In the genomic region with DNA sequence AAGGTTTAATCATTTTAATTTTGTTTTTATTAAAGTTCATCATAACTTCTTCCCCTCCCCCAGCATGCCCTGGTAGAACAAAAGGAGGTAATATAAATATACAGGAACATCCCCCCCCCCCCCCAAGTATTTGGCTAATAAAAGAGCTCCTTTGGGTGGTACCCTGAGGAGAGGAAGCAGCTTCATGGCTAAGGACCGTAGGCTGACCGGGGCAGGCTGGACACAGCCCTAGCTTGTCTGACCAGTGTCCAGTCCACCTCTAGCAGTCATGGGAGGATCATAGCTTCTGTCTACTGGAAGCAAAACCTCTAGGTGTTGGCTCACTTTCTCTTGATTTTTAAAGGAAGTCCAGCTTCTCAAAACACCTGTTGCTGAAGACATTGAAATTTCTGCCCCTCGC, we compare ENCODE assay signal across 22 mouse cellular contexts.
DNase-seq lines count a peak whose midpoint lies in the region; ATAC-seq and TF ChIP-seq lines count a peak whose summit lies in the region.
"Had no signal": no experiment of that assay in that cellular context is flagged by ENCODE, and none has a peak within 500 bp of the region (broad histone marks: within the 10 kb centered on the region; RNA-seq: fewer than 3 reads in every experiment).

No protein-coding gene starts in this region.

- H3K4me3 ChIP-seq in kidney, adult 2 months (ENCODE audit: insufficient read depth, low read depth, low read length), result no peak overlapping the region
- H3K4me3 ChIP-seq in lung, postnatal 0 days (ENCODE audit: low read depth, low read length), result no peak overlapping the region
- H3K4me3 ChIP-seq: embryonic facial prominence, embryonic 10.5 days; embryonic facial prominence, embryonic 13.5 days; erythroblast, embryonic 14.5 days; forebrain, embryonic 13.5 days; heart, embryonic 13.5 days; hindbrain, embryonic 12.5 days; hindbrain, embryonic 15.5 days had no signal

- no peak for TF ChIP-seq POLR2A in kidney, adult 2 months (IDR thresholded peaks at IDR 0.05; ENCODE audit: low read depth, low read length)

- TF ChIP-seq CTCF in kidney, adult 2 months (conservative IDR thresholded peaks at IDR 0.05; ENCODE audit: insufficient read depth, insufficient read length, low read depth, low read length), result no peak
- no peak for TF ChIP-seq CTCF in lung, postnatal 0 days (IDR thresholded peaks at IDR 0.05)

- H3K9me3 ChIP-seq in lung, postnatal 0 days (ENCODE audit: low read length), result no peaks in the 10 kb centered on the region
- H3K9me3 ChIP-seq: embryonic facial prominence, embryonic 13.5 days; forebrain, embryonic 13.5 days; heart, embryonic 13.5 days; hindbrain, embryonic 12.5 days; hindbrain, embryonic 15.5 days had no signal

- no peaks in the 10 kb centered on the region for H3K27me3 ChIP-seq in kidney, adult 2 months (replicated peaks; ENCODE audit: control insufficient read depth, insufficient read depth, low read length)
- no peaks in the 10 kb centered on the region for H3K27me3 ChIP-seq in lung, postnatal 0 days (replicated peaks; ENCODE audit: insufficient read depth, low read length)
- H3K27me3 ChIP-seq: embryonic facial prominence, embryonic 13.5 days; forebrain, embryonic 13.5 days; heart, embryonic 13.5 days; hindbrain, embryonic 12.5 days; hindbrain, embryonic 15.5 days had no signal

- no peak overlapping the region for H3K4me2 ChIP-seq in lung, postnatal 0 days (replicated peaks; ENCODE audit: low read depth, low read length)
- H3K4me2 ChIP-seq: embryonic facial prominence, embryonic 13.5 days; forebrain, embryonic 13.5 days; heart, embryonic 13.5 days; hindbrain, embryonic 12.5 days; hindbrain, embryonic 15.5 days had no signal

- no peaks in the 10 kb centered on the region for H3K36me3 ChIP-seq in kidney, adult 2 months (ENCODE audit: control insufficient read depth, insufficient read depth, low read length)
- no peaks in the 10 kb centered on the region for H3K36me3 ChIP-seq in lung, postnatal 0 days (ENCODE audit: insufficient read depth, low read length)
- H3K36me3 ChIP-seq: hindbrain, embryonic 15.5 days had no signal

- peak overlapping the region; percentile 42; the same call in 1 of the 2 replicates for H3K27ac ChIP-seq in kidney, adult 2 months (ENCODE audit: insufficient read depth, low read depth, low read length)
- peak overlapping the region; percentile 51; the same call in 1 of the 2 replicates for H3K27ac ChIP-seq in lung, postnatal 0 days (ENCODE audit: low read length)
- H3K27ac ChIP-seq: embryonic facial prominence, embryonic 10.5 days; forebrain, embryonic 13.5 days; hindbrain, embryonic 12.5 days; hindbrain, embryonic 15.5 days had no signal

- H3K4me1 ChIP-seq in kidney, adult 2 months (ENCODE audit: control insufficient read depth, insufficient read depth, low read length), result no peaks in the 10 kb centered on the region
- peaks cover 19% of the 10 kb centered on the region; the same call in 1 of the 2 replicates for H3K4me1 ChIP-seq in lung, postnatal 0 days (ENCODE audit: insufficient read depth, low read depth, low read length)
- H3K4me1 ChIP-seq: forebrain, embryonic 13.5 days had no signal

- peak; percentile 68 for ATAC-seq in lung, postnatal 0 days
- ATAC-seq in granulocyte monocyte progenitor cell, adult 5-6 weeks (replicated peaks; ENCODE audit: poor library complexity, severe bottlenecking), result no peak
- ATAC-seq: activated CD4-positive, CD25-positive, alpha-beta regulatory T cell, adult 4 months; forebrain, embryonic 13.5 days; forebrain, embryonic 16.5 days had no signal

- 0 out of 2 replicates have a peak, but pooled peaks have one; percentile 23 for TF ChIP-seq EP300 in lung, postnatal 0 days (IDR thresholded peaks at IDR 0.05)

- DNase-seq in heart, adult 11 months, result peak; percentile 85
- DNase-seq in heart, adult 8-10 months (ENCODE audit: low spot score), result no peak
- peak; percentile 31 for DNase-seq in kidney, adult 2 months
- no peak for DNase-seq in kidney, adult 8-10 months
- DNase-seq in lung, postnatal 0 days (ENCODE audit: low spot score), result no peak
- DNase-seq: adrenal gland, adult 8-10 months; adrenal gland, postnatal 25 days; cerebellum, adult 11-12 months; cerebellum, adult 8-10 months; cerebellum, postnatal 36 days; embryo, embryonic 11 days; gastrocnemius, postnatal 36 days had no signal

- 53% methylated on average over 3 of the region's 3 CpGs for WGBS in kidney, adult 2 months
- WGBS in lung, postnatal 0 days, result 37% methylated on average over 3 of the region's 3 CpGs

- H3K9ac ChIP-seq in lung, postnatal 0 days (replicated peaks; ENCODE audit: low read depth), result no peak overlapping the region
- H3K9ac ChIP-seq: embryonic facial prominence, embryonic 13.5 days; forebrain, embryonic 13.5 days; heart, embryonic 13.5 days; hindbrain, embryonic 12.5 days; hindbrain, embryonic 15.5 days had no signal

Comparison
In these comparisons a context has a peak if more than half of its experiments do, and no peak if none do; other contexts are left out.
1. DNase-seq: peak in heart, adult 11 months (single experiment) and kidney, adult 2 months (single experiment); none in heart, adult 8-10 months (single experiment), kidney, adult 8-10 months (0 of 2) and lung, postnatal 0 days (single experiment).